Mouse (Mus musculus): ENCODE data around the gene Sass6. TPM values are rescaled to one million over a fixed set of nuclear protein-coding genes. Genes with fewer than 3 reads are reported as not detected.

Sass6 gene
- polyA plus RNA-seq, 1 experiment, result 0.87 TPM

DNA sequence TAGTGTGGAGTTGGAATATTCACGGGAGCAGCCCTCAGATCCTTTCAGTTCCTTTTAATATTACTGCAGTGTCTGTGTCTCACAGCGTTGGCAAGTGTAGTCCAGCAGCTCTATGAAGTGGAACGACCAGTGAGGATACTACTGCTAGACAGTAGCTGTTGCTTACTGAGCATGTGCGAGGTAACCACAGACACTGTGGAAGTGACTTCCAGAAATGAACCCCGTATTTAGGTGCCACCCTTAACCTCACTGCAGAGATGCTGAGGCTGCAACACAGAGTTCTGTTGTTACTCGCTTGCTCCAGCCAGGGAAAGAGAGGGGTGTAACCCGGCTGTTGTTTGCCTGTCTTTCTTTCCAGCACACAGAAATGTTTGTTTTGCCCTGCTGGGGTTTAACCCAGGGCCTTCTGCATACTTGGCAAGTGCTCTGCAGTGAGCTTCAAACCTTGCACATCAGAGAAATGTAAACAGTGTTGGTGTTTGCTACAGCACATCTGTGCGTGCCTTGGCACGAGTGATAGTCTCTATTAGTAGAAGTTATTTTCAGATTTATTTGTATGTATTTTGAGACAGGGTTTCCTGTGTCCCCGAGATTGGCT is 19.6 kb downstream of the Sass6 start, which contains the start of gene Trmt13:
TSS of gene Trmt13 (minus strand) at position 293 of the 598 bp plus-strand sequence.
- peak within 1 kb of the TSS; percentile 47 for H3K27ac ChIP-seq (replicated peaks; ENCODE audit: low read depth, low read length)
- H3K4me1 ChIP-seq (ENCODE audit: control insufficient read depth, insufficient read depth, insufficient read length, low read length), result no peaks in the 10 kb centered on the region
- peak within 1 kb of the TSS; percentile 5; the same call in 1 of the 2 replicates for H3K4me3 ChIP-seq (ENCODE audit: insufficient read depth, low read depth, low read length)

DNA sequence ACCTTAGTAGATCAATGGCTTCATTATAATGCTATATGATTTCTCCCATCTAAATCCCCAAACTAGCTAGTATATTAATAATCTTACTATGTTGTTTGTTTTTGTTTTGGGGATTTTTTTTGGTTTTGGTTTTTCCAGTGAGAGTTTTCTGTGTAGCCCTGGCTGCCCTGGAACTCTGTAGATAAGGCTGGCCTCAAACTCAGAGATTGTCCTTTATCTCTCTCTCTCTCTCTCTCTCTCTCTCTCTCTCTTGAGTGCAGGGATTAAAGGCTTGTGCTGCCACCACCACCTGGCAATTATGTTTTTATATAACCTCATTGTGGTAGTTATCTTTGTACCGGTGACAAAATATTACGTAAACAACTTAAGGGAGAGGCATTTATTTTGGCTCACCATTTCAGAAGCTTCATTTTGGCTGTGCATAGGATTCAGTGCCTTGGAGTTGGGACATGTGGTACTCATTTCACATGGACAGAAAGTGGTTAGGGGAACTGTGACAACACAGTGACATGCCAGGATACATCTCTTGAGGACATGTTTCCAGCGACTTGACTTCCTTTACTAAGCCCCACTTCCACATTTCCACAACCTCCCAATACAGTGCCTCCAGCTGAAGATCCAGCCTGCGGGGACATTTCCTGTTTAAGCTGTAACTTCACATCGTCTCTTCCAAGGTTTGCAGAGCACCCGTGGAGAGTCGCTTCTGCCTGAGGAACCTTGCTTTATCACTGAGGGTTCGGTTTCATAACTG is 20.7 kb downstream of the Sass6 start:
- H3K27ac ChIP-seq (replicated peaks; ENCODE audit: low read depth, low read length), result no peak overlapping the region
- no peaks in the 10 kb centered on the region for H3K4me1 ChIP-seq (ENCODE audit: control insufficient read depth, insufficient read depth, insufficient read length, low read length)
- no peak overlapping the region for H3K4me3 ChIP-seq (ENCODE audit: insufficient read depth, low read depth, low read length)

DNA sequence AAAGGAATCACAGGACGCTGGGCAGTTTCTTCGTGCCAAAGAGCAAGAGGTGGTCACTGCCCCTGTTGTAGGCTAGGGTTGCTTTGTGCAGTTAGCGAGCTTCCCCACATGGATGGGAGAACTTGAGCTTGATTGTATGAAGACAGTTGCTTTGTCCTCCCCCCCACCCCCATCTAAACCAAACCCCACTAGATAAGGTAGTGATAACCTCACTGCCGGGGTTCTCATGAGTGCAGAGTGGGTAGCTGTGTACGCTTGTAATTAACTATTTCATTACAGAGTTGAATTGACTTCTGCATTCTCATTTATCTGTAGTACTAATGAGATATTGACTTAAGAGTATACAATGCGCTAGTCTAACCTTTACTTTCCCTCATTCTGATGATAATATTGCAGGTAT is 24.1 kb downstream of the Sass6 start:
- Histone ChIP-seq H3K4me1 (ENCODE audit: control insufficient read depth, insufficient read depth, insufficient read length, low read length) (no peaks in the 10 kb centered on the region), H3K4me3 (ENCODE audit: insufficient read depth, low read depth, low read length) (no peak overlapping the region), H3K27ac (replicated peaks; ENCODE audit: low read depth, low read length) (no peak overlapping the region)

DNA sequence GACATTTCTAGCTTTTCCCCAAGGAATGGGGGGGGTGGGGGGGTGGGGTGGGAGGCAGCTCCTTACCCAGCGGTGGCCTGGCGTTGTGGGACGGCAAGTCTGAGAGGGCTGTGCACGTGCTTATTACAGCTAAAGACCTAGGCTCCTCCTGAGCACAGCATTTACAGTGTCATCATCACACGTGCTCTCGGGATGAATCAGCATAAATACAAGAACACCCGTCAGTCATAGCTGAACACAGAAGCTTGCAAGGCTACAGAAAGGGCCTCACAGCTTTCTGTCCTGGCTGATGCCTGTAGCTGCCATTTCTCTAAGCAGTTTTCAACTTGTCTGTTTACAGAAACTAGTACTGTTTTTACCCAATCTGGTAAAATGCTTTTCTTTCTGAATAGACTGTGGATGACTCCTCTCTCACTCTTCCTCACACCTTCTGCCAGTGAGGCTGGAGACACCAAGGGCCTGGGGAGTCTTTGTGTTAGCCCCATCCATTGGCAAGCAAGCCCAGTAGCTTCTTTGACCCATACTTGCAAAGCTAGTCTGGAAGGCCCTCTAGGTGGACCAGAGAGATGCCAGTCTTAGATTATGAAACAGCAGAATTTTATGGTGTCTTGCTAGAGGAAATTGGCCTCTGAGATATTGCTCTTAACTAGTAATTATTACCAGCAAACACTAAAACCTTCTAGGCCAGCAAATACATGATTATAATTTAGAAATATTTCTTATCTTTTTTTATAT is 26.0 kb downstream of the Sass6 start:
- H3K4me1 ChIP-seq (ENCODE audit: control insufficient read depth, insufficient read depth, insufficient read length, low read length), result no peaks in the 10 kb centered on the region
- H3K27ac ChIP-seq (replicated peaks; ENCODE audit: low read depth, low read length), result no peak overlapping the region
- no peak overlapping the region for H3K4me3 ChIP-seq (ENCODE audit: insufficient read depth, low read depth, low read length)

DNA sequence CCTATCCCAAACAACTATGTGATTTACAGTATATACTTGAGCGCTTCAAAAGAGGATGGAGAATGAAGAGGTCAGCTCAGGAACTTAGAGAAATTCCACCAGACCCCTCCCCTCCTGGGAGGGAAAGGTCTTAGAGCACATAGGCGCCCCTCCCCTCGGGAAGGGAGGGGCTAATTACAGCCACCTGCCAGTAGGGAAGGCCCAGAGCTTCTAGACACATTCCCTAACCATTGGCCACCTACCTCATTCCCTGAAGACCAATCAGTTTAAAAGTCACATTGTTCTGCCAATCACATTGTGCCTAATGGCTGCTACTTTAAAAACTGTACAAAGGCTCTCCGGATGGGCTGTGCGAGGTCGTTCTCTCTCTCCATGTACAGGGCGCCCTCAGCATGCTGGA is 27.9 kb downstream of the Sass6 start:
- H3K27ac ChIP-seq (replicated peaks; ENCODE audit: low read depth, low read length), result no peak overlapping the region
- H3K4me1 ChIP-seq (ENCODE audit: control insufficient read depth, insufficient read depth, insufficient read length, low read length), result no peaks in the 10 kb centered on the region
- no peak overlapping the region for H3K4me3 ChIP-seq (ENCODE audit: insufficient read depth, low read depth, low read length)

DNA sequence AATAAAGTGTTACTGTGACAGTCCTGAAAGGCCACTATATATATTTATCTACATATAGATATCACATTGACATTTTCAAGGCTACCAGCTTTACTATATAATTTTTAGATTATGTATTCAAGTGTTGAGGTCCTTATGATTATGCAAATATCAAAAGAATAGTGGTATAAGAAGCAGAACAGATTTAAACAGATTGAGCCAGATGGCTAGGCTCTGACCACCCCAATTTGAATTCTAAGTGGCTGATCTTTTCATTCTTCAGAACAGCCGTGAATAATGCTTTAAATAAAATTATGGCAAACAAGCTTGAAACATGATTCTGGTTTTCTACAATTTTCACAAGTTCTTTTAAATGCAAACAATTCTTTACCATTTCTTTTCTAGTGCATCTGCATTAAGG is 36.7 kb downstream of the Sass6 start:
- no peak overlapping the region for H3K4me3 ChIP-seq (ENCODE audit: insufficient read depth, low read depth, low read length)
- H3K4me1 ChIP-seq (ENCODE audit: control insufficient read depth, insufficient read depth, insufficient read length, low read length), result no peaks in the 10 kb centered on the region
- no peak overlapping the region for H3K27ac ChIP-seq (replicated peaks; ENCODE audit: low read depth, low read length)

DNA sequence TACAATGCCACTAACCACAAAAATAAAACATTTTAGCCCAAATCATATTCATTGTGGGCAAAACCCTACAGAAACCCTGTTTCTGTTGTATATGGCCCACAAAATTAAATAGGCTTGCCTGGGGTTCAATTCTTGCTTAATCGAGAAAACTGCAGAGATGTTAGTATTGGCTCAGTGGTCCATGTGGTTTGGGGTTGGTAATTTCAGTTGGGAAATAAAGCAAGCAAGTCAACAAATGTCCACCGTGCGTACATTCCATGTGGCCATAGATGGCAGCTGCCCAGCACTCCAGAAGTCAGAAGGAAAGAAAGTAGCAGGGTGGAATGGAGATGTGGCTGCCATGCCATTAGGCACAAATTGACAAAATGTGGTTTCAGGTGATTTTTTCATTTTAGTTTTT is 38.2 kb downstream of the Sass6 start:
- Histone ChIP-seq H3K27ac (replicated peaks; ENCODE audit: low read depth, low read length) (no peak overlapping the region), H3K4me3 (ENCODE audit: insufficient read depth, low read depth, low read length) (no peak overlapping the region), H3K4me1 (ENCODE audit: control insufficient read depth, insufficient read depth, insufficient read length, low read length) (no peaks in the 10 kb centered on the region)

DNA sequence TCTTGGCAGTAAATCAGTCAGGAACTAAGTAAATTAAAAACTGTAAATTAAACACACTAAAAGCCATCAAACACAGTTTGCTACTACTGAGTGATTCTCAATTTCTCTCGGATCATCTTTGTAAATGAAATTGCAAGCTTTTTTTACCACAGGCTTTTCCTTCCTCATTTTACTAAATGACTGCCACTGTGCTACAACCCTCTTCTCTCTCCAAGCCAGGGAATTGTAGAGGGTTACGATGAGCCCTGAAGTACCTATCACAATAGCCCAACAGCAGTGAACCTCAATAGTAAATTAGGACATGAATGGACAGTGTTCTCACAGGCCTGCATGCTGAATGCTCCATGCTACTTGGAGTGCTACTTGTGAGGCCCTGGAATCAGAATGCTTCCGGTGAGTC is 39.3 kb downstream of the Sass6 start:
- H3K27ac ChIP-seq (replicated peaks; ENCODE audit: low read depth, low read length), result no peak overlapping the region
- H3K4me3 ChIP-seq (ENCODE audit: insufficient read depth, low read depth, low read length), result no peak overlapping the region
- H3K4me1 ChIP-seq (ENCODE audit: control insufficient read depth, insufficient read depth, insufficient read length, low read length), result peaks cover 4% of the 10 kb centered on the region; the same call in 1 of the 2 replicates

DNA sequence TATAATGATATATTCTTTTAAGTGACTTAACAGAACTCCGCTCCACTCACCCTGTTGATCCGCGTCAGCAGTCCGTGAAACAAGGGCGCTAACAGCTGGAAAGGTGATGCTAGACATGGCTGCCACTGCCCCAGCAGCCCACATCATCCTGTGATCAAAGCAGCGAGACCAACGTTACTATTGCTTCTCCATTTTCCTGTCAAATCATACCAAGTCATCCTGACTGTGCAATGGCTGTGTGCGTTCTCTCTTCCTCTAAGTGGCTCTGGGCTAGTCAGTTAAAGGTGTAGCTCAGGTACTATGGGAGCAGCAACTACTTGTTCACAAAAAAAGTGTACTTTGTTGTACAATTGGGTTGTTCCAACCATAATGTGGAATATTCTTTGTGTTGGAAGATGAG is 40.1 kb downstream of the Sass6 start:
- H3K4me1 ChIP-seq (ENCODE audit: control insufficient read depth, insufficient read depth, insufficient read length, low read length), result peaks cover 4% of the 10 kb centered on the region; the same call in 1 of the 2 replicates
- H3K4me3 ChIP-seq (ENCODE audit: insufficient read depth, low read depth, low read length), result no peak overlapping the region
- no peak overlapping the region for H3K27ac ChIP-seq (replicated peaks; ENCODE audit: low read depth, low read length)

DNA sequence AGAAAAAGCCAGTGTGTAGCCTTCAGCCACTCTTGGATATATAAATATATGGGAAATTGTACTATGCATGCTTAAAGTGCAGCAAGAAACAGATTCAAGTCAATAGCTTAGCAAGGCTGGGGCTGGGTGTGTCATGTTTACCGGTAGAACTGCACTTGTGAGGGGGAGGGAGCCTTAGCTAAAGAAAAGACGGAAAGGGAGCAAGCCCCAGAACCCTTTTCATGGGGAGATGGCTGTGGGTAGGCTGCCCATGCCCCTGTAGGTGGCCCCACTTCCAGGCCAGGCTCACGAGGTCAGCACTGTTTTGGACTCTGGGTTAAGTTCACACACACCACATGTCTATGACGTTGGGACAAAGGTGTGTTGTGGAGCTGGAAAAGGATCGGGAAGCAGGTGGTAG is 41.0 kb downstream of the Sass6 start:
- Histone ChIP-seq H3K27ac (replicated peaks; ENCODE audit: low read depth, low read length) (no peak overlapping the region), H3K4me3 (ENCODE audit: insufficient read depth, low read depth, low read length) (no peak overlapping the region), H3K4me1 (ENCODE audit: control insufficient read depth, insufficient read depth, insufficient read length, low read length) (peaks cover 4% of the 10 kb centered on the region; the same call in 1 of the 2 replicates)

DNA sequence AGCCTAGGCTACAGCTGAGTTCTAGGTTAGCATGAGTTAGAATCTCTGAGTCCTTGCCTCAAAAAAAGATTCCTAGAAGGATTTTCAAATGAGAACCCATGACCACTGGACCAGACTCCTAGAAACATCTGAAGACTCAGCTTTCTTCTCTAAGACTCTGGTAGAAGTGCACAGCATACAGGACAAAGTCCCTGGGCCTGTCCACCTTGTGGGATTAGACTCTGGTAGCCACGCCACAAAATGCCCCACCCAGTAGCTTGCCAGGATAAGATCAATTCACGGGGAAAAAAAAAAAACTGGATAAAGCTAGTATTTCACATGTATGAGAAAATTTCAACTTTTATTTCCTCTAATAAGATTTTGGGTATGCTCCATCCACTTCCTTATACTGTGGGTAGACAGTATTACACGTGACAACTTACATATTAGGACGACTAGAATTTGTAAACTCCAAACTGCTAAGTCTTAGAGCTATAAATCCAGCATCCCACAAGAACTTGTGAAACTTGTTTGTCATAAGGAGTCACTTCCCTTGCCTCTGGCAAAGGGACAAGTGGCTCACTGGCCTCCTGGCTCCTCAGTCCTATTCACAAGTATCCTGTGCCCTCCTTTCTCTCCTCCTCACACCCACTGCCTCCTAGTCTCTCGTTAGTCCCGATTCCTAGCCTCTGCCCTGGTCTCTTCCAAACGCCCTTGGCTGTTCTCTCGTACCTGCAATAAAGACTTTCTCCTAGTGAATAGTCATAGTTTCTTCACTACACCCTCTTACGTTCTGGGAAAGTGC is 43.1 kb downstream of the Sass6 start:
- Histone ChIP-seq H3K4me3 (ENCODE audit: insufficient read depth, low read depth, low read length) (no peak overlapping the region), H3K27ac (replicated peaks; ENCODE audit: low read depth, low read length) (peak overlapping the region; percentile 83), H3K4me1 (ENCODE audit: control insufficient read depth, insufficient read depth, insufficient read length, low read length) (peaks cover 4% of the 10 kb centered on the region; the same call in 1 of the 2 replicates)

DNA sequence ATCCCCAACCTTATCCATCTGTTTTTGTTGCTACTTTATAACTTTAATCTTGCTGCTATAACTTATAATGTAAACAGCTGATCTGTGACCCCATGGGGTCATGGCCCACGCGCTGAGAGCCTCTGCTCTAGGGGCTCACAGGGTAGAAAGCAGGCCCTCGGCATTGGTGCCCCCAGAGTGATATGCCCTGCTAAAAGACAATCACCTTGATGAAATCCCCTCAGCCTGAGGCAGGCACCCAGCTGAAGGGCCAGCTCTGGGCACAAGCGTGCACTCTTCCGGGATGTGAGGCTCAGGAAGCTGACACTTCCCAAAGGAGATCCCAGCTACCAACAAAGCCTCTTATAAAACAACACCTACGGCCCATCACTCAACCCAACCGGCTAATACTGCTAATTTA is 43.8 kb downstream of the Sass6 start:
- Histone ChIP-seq H3K27ac (replicated peaks; ENCODE audit: low read depth, low read length) (peak overlapping the region; percentile 83), H3K4me3 (ENCODE audit: insufficient read depth, low read depth, low read length) (no peak overlapping the region), H3K4me1 (ENCODE audit: control insufficient read depth, insufficient read depth, insufficient read length, low read length) (peaks cover 4% of the 10 kb centered on the region; the same call in 1 of the 2 replicates)

DNA sequence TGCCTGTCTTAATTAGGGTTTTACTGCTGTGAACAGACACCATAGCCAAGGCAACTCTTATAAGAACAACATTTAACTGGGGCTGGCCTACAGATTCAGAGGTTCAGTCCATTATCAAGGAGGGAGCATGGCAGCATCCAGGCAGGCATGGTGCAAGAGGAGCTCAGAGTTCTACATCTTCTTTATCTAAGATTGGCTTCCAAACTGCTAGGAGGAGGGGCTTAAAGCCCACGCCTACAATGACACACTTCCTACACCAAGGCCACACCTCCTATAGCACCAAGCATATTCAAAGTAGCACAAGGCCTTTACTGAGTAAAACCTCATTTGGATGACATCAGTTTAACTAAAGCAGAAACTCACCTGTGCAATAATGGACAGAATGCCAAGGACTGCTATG is 45.2 kb downstream of the Sass6 start:
- Histone ChIP-seq H3K27ac (replicated peaks; ENCODE audit: low read depth, low read length) (no peak overlapping the region), H3K4me3 (ENCODE audit: insufficient read depth, low read depth, low read length) (no peak overlapping the region), H3K4me1 (ENCODE audit: control insufficient read depth, insufficient read depth, insufficient read length, low read length) (peaks cover 4% of the 10 kb centered on the region; the same call in 1 of the 2 replicates)

DNA sequence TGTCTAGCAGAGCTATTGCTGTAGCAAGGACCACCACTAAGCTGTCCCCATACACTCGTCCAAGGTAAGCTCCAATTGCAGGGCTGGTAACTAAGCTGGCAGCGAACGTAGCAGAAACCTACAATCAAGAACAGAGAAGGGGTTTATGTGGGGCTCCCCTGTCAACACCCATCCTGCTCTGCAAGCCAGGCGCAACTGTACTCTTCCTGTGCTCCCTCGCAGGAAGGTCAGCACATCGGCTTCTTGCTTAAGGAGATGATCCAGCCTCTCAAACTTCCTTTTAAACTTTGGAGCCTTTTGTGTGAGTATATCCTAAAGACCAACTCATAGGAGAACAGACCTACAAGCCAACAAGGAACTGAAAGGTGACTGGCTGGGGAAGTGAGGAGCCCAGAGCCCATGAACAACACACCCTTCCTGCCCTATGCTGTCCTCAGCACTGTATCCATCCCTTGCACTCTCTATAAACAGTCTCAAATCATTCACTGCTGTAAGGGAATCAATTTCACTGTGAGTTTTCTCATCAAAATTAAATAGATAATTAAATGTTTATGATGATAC is 47.1 kb downstream of the Sass6 start:
- Histone ChIP-seq H3K27ac (replicated peaks; ENCODE audit: low read depth, low read length) (no peak overlapping the region), H3K4me1 (ENCODE audit: control insufficient read depth, insufficient read depth, insufficient read length, low read length) (peaks cover 4% of the 10 kb centered on the region; the same call in 1 of the 2 replicates), H3K4me3 (ENCODE audit: insufficient read depth, low read depth, low read length) (no peak overlapping the region)
